Mouse (Mus musculus) adrenal gland, postnatal 10 days (tissue): Measurements from ENCODE around the gene Gm17720. TPM values are rescaled to one million over a fixed set of nuclear protein-coding genes. Genes with fewer than 3 reads are reported as not detected.
"Not testable (repeated sequence)": the region's sequence is repeated elsewhere in the genome, so short reads cannot be mapped to it uniquely, and the experiment has no call there.

Experiments used
- DNase-seq: peaks from one replicate; pipeline ENCODE4 v3.0.0; 2021; ENCODE audit warnings: mixed read lengths
- total RNA-seq, 2 experiments: library from RNA; stranded (reverse); gene quantifications; 2 replicates each; pipeline ENCODE4 v1.2.3; 2021

Gene Gm17720
- total RNA-seq, 2 experiments from 2014 or later = not detected

GRCm38 (mm10) chr8:110039659-110040058, 62.9 kb downstream of the Gm17720 start, which contains the start of gene Chst4:
TSS of gene Chst4 (minus strand) at chr8:110039740.
- no peak for DNase-seq

GRCm38 (mm10) chr8:110039216-110039615, 63.3 kb downstream of the Gm17720 start:
- DNase-seq = no peak

GRCm38 (mm10) chr8:110036156-110036555, 66.4 kb downstream of the Gm17720 start:
- DNase-seq = peak; percentile 28

GRCm38 (mm10) chr8:110034331-110034730, 68.2 kb downstream of the Gm17720 start:
- DNase-seq = no peak

DNA sequence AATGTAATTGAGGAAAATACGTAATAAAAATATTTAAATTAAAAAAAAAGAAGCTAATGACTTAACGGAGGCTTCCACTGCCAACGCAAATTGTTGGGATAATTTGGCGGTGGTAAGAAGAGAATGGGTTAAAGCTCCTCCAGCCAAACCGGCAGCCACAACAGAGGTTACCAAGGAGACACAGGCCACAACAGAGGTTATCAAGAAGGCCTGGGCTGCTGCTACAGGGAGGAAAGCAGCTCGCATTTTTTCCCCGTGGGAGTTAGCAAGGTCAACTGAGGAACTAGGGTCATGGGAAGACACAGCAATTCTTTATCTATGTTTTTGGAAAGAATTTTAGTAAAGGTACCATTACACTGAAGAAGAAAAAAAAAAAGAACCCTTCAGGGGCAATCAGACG, 68.8 kb downstream of the Gm17720 start:
- DNase-seq = not testable (repeated sequence)

Other genes with a start within 250 kb of the Gm17720 start
- 10 to 100 TPM in 1 of 2 experiments, 1 to 10 TPM in 1; 8.0 to 11.4 TPM for gene Phlpp2, start 234.2 kb downstream of the Gm17720 start, total RNA-seq
- gene Marveld3, start 140.6 kb downstream of the Gm17720 start, total RNA-seq = under 1 TPM; 0.27 to 0.90 TPM
- gene Tat, start 112.3 kb downstream of the Gm17720 start, total RNA-seq = 10 to 100 TPM in 1 of 2 experiments, 1 to 10 TPM in 1; 8.9 to 35.1 TPM
- 1 to 10 TPM; 2.6 to 3.6 TPM for gene Chst4, start 63.0 kb downstream of the Gm17720 start, total RNA-seq
- gene Zfp612, start 23.0 kb downstream of the Gm17720 start, total RNA-seq = 1 to 10 TPM; 6.4 to 6.7 TPM
- gene Gm21964, start 1.5 kb downstream of the Gm17720 start, total RNA-seq = not detected
- gene Calb2, start 65.5 kb upstream of the Gm17720 start, total RNA-seq = under 1 TPM; 0.21 to 0.24 TPM
- gene Cmtr2, start 112.9 kb upstream of the Gm17720 start, total RNA-seq = 1 to 10 TPM; 6.5 to 7.8 TPM
- gene Hydin, start 164.2 kb upstream of the Gm17720 start, total RNA-seq = under 1 TPM; 0.06 TPM